Mouse (Mus musculus): Measurements from ENCODE around the gene Lrrfip2.

Lrrfip2 gene

DNA sequence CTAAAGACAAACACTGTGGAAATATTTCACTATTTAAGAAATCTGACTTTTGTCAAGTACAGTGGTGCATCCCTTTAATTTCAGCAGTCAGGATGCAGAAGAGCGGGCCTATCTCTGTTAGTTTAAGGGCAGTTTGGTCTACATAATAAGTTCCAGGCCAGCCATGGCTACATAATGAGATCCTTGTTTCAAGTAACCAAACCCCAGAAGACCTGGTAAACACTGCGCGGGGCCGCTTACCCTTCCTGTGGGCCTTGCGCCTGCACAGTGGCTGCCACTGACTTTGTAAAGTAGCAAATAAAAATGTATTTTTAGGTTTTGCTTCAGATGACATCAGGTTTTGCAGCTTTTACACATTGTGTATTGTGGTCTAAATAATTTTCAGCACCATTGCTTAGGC, 106.0 kb downstream of the Lrrfip2 start:
- in situ Hi-C loops (cut with MboI) = no loop called here

DNA sequence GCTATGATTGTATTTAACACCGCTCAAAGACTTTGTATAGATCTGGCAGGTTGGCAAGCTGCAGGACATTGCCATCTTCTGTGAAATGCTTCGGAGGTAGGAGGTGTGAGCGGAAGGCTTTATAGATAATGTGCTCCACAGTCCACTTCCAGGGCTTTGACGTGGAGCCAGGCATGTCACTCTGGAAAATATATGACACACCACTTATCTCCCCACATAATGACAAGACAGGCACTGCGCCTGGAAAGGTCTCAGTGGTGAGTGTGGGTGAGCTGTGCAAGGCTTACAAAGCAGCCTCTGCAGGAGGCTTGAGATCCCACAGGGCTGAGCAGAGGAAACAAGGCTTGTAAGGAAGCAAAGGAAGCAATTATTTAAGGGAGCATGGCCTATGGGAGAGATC, 111.1 kb downstream of the Lrrfip2 start:
- in situ Hi-C loops (cut with MboI) = no loop called here

DNA sequence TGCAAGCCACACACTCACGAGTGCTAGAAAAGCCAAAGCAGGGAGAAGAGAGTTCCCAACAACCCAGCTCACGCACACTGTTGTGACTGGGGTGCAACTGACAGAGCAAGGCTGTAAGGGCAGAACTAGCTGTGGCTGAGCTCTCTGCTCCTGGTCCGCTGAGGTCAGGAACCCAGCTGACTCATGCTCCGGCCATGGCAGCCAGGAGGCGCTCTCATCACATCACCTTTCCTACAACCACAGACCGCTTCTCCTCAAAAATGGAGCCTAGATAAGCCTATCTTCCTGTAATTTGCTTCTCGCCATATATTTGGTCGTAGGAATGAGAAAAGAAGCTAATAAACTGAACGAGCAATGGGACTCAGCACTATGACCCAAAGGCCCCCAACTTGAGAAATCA, 117.3 kb downstream of the Lrrfip2 start:
- in situ Hi-C loops (cut with MboI) = no loop called here

GRCm38 (mm10) chr9:111237726-111238125, 120.3 kb downstream of the Lrrfip2 start:
- in situ Hi-C loops (cut with MboI) = no loop called here

DNA sequence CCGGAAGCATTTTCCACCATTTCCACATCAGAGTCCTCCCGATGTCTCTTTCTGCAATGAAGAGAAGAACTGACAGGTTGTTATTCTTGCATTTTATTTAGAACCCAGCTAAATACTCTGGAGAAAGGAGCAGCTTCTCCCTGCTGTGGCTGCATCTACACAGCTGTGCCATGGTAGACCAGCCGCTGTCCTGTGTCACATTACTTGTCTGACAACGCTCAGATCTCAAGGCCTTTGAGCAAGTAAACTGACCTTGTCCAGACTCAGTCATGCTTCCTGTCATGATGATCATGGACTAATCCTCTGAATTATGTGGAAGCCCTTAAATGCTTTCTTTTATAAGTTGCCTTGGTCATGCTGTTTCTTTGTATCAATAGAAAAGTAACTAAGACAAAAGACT, 122.4 kb downstream of the Lrrfip2 start:
- in situ Hi-C loops (cut with MboI) = no loop called here

DNA sequence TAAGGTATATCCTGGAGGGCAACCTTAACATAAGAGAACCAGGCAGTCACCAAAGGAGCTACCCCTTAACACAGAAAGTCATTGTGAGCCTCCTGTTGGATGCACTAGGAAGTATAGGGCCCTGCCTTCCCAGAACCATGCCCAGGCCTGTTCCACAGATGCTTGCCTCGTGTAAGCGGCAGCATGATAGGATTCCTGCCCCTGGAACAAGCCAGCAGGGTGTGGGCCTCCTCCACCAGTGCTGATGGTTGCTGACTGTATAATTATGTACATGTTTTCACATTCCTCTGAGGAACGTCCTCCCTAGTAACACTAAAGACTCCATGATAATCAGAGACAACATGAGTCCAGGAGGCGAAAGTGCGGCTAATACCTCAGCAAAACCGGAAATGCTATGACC, 126.0 kb downstream of the Lrrfip2 start:
- in situ Hi-C loops (cut with MboI) = no loop called here

DNA sequence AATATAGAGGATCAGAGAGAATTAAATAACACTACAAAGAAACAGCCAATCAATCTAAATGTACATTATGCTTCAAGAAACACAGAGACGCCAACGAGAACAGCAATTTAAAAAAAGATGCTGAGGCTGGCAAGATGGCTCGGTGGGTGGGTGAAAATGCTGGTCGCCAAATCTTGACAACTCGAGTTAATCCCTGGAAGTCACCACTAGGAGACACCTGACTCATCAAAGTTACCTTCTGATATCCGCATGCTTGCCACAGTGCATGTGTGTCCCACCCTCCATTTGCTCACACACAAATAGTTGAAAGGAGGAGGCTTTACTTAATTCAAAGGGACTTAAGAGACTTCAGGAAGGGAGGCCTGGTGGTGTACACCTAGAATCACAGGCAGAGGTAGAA, 128.2 kb downstream of the Lrrfip2 start:
- in situ Hi-C loops (cut with MboI) = no loop called here

- in situ Hi-C loops (cut with MboI) = no loop called here
Measured at GRCm38 (mm10) chr9:111247682-111248246, 130.4 kb downstream of the Lrrfip2 start.

DNA sequence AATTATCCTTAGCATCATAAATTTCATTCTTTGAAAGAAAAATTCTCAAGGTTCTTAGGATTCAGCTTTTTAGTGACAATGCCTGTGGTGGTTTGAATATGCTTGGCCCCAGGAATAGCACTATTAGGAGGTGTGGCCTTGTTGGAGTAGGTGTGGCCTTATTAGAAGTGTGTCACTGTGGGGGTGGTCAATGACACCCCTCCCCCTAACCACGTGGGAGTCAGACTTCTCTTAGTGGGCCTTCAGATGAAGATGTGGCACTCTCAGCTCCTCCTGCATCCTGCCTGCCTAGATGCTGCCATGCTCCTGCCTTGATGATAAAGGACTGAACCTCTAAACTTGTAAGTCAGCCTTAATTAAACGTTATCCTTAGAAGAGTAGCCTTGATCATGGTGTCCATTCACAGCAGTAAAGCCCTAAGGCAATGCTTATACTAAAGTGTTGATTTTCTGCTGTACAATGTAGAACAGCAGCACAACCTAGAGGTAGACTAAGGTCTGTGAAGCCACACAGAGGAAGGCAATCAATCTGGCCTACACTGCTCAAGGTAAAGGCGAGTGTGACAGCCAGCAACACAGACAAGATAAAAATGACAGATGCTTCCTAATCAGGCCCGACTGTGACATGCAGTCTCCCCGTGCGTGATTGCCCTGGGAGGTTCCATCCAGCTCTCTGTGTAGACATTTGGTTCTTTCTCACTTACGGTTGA, 134.9 kb downstream of the Lrrfip2 start:
- in situ Hi-C loops (cut with MboI) = no loop called here

GRCm38 (mm10) chr9:111260360-111260985, 143.1 kb downstream of the Lrrfip2 start:
- in situ Hi-C loops (cut with MboI) = no loop called here

GRCm38 (mm10) chr9:111261356-111261755, 144.0 kb downstream of the Lrrfip2 start:
- in situ Hi-C loops (cut with MboI) = no loop called here

GRCm38 (mm10) chr9:111267998-111268397, 150.6 kb downstream of the Lrrfip2 start:
- in situ Hi-C loops (cut with MboI) = no loop called here

DNA sequence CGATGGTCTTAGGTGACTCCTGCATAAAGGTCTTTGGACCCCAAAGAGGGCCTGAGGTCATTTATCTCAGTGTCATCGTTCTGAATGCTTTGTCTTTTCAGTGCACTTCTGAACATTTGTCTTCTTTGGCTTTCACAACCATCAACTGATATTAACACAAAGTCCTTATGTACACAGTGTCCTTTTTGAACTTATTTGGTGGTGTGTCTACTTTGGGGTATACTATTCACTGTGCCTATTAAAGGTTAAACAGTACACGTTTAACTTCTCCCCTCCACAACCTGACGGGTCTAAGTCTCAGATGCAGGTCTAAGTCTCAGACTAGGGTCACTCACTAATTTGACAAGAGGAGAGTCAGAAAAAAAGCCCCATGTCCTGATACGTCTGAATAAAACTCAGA, 153.2 kb downstream of the Lrrfip2 start:
- in situ Hi-C loops (cut with MboI) = no loop called here

DNA sequence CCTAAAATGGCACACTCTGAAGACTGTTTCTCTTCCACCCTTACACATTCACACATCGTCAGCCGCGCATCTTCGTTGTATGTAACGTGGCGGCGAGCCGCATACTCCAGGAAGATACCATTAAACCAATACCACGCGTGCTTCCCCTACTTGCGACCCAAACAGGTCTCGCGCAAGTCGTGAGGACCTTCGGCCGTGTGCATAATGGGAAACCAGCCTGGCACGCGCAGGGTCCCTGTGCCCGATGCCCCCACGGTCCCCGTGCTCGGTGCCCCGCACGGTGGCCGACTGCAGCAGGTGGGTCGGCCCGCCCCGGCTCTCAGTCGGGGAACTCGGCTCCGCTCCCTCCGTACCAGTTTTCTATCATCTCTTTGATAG, 153.7 kb downstream of the Lrrfip2 start:
- in situ Hi-C loops (cut with MboI) = no loop called here

GRCm38 (mm10) chr9:111271434-111272160, 154.2 kb downstream of the Lrrfip2 start, which contains the start of the genes Mlh1 and Epm2aip1:
TSS of gene Mlh1 (minus strand) at chr9:111271791.
TSS of gene Epm2aip1 (plus strand) at chr9:111271929.
- in situ Hi-C loops (cut with MboI) = no loop called here

DNA sequence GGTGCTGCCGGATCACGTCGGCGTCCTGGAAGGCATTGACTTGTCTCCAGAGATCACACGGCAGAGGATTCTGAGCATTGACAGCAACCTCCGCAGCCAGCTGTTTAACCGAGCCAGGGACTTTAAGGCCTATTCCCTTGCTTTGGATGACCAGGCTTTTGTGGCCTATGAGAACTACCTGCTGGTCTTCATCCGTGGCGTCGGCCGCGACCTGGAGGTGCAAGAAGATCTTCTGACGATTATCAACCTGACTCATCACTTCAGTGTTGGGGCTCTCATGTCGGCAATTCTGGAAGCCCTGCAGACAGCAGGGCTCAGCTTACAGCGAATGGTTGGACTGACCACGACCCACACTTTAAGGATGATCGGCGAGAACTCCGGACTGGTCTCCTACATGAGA, 155.0 kb downstream of the Lrrfip2 start:
- in situ Hi-C loops (cut with MboI) = no loop called here

GRCm38 (mm10) chr9:111272996-111273785, 155.8 kb downstream of the Lrrfip2 start:
- in situ Hi-C loops (cut with MboI) = no loop called here

GRCm38 (mm10) chr9:111273958-111274357, 156.6 kb downstream of the Lrrfip2 start:
- in situ Hi-C loops (cut with MboI) = no loop called here

DNA sequence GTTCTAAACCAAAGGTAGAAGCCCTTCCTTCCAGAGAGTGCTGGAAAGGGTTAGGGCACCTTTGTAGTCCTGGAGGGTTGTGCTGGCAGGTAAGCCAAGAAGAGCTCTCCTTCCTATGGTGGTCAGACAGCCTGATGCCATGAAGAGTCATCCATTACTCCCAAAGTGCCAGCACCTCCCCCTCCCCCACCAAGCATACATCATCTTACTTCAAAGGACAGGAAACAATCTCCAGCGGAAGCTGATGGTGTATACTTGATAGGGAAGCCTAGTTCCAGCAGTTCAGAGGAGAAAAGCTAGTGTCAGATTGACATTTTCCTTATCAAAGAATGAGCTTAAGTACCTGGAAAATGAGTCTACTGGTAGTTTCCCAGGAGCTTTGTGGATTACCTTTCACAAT, 157.8 kb downstream of the Lrrfip2 start:
- in situ Hi-C loops (cut with MboI) = no loop called here

All from mature B cell (primary cell).